Mouse (Mus musculus): Measurements from ENCODE around the gene Zfp84.

DNA sequence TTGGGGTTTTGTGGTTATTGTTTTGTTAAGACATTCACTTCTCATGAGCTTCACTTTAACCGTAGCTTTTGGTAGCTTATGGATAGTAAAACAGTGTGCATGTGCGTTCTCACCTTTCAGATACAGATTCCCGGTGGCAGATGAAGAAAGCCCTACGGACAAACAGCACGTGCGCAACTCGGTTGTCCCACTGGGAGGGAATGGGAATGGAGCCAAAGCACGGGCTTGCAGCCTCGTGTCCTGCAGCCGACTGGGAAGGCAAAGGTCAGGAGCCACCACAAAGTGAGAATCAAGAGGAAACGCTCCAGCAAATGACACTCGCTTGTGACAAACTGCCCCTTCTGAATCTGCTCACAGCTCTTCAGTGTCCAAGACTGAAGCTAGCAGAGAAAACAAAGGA, 59.6 kb downstream of the Zfp84 start:
- no peak for TF ChIP-seq EP300 (IDR thresholded peaks at IDR 0.05; ENCODE audit: insufficient read depth, low read depth, low read length)
- no peak for TF ChIP-seq CTCF (IDR thresholded peaks at IDR 0.05; ENCODE audit: low read depth, low read length)
- no peak for TF ChIP-seq POLR2A (IDR thresholded peaks at IDR 0.05; ENCODE audit: insufficient read depth, low read length)

Measured in ES-Bruce4 (cell line).